Mouse (Mus musculus) stomach, postnatal 0 days (tissue): ENCODE measurements around the gene Hint3. TPM values are rescaled to one million over a fixed set of nuclear protein-coding genes. Genes with fewer than 3 reads are reported as not detected.

Source experiments
- ATAC-seq: fragments of 200-750 bp; cut with Nextera tagmentation; 2 replicates; pipeline ENCODE4 v1.8.0; 2017; ENCODE audit not compliant: low FRiP score, low TSS enrichment
- DNase-seq: peaks from one replicate; pipeline ENCODE4 v3.0.0-alpha.2; 2016; ENCODE audit warnings: low spot score
- H3K27ac ChIP-seq: fragments of 300-500 bp; sonication (generic); replicated peaks from 2 replicates; pipeline ENCODE4 v1.5.1; 2014; ENCODE audit warnings: mild to moderate bottlenecking, control low read depth
- H3K27me3 ChIP-seq: fragments of 300-500 bp; sonication (generic); 2 replicates; pipeline ENCODE4 v1.6.1; 2014; ENCODE audit warnings: low read length; ENCODE audit not compliant: control insufficient read depth, insufficient read depth
- H3K36me3 ChIP-seq: fragments of 300-500 bp; sonication (generic); 2 replicates; pipeline ENCODE4 v1.6.1; 2014; ENCODE audit warnings: low read length, mixed read lengths; ENCODE audit not compliant: control insufficient read depth, insufficient read depth
- H3K4me1 ChIP-seq: fragments of 300-500 bp; sonication (generic); replicated peaks from 2 replicates; pipeline ENCODE4 v1.6.1; 2014; ENCODE audit warnings: antibody characterized with exemption; ENCODE audit not compliant: control insufficient read depth, insufficient read depth
- H3K4me2 ChIP-seq: fragments of 300-500 bp; sonication (generic); replicated peaks from 2 replicates; pipeline ENCODE4 v1.6.1; 2014; ENCODE audit warnings: low read depth, mild to moderate bottlenecking, control low read depth, moderate library complexity
- H3K4me3 ChIP-seq: fragments of 300-500 bp; sonication (generic); 2 replicates; pipeline ENCODE4 v1.5.1; 2014; ENCODE audit warnings: low read depth, low read length, control low read depth
- H3K9ac ChIP-seq: fragments of 300-500 bp; sonication (generic); 2 replicates; pipeline ENCODE4 v1.6.1; 2014; ENCODE audit warnings: mild to moderate bottlenecking, low read length, control low read depth, mixed read lengths
- H3K9me3 ChIP-seq: fragments of 300-500 bp; sonication (generic); 2 replicates; pipeline ENCODE4 v1.6.1; 2016; ENCODE audit warnings: low read length; ENCODE audit not compliant: control insufficient read depth
- CTCF ChIP-seq: IDR thresholded peaks from 2 replicates; pipeline ENCODE4 v1.5.1; 2016; ENCODE audit warnings: antibody characterized with exemption, low read depth, mild to moderate bottlenecking, moderate library complexity
- EP300 ChIP-seq: optimal IDR thresholded peaks from 2 replicates; pipeline ENCODE3; 2016; ENCODE audit warnings: antibody characterized with exemption
- WGBS: fragments of 180-500 bp; shearing (Covaris S2); extraction: QIAGEN DNeasy Blood & Tissue Kit; methylation state at CpG from one replicate; pipeline ENCODE4 v1.1.7; 2014; 5-methylcytosine and 5-hydroxymethylcytosine counted together
- polyA plus RNA-seq: library from polyadenylated mRNA; unstranded; fragments of >200 nt; fragmentation: Nextera tagmentation; extraction: Ambion mirVana; gene quantifications from 2 replicates; pipeline ENCODE4 v1.2.1, GENCODE M21; 2015

Hint3 gene
- polyA plus RNA-seq, result 60.9 and 67.4 TPM in 2 replicates

GRCm38 (mm10) chr10:30629513-30629912, at the start of gene Hint3:
Hint3 (minus strand) TSS chr10:30629632.
- Histone ChIP-seq H3K36me3 (no peaks in the 10 kb centered on the region), H3K27ac (no peak within 1 kb of the TSS), H3K27me3 (no peaks in the 10 kb centered on the region), H3K4me3 (no peak within 1 kb of the TSS), H3K4me2 (no peak within 1 kb of the TSS), H3K4me1 (no peaks in the 10 kb centered on the region), H3K9me3 (no peaks in the 10 kb centered on the region), H3K9ac (no peak within 1 kb of the TSS)
- DNase-seq, result no peak
- 73% methylated on average over 3 of the region's 3 CpGs for WGBS
- no peak for ATAC-seq
- TF ChIP-seq EP300 (no peak), CTCF (no peak)

- 77% methylated on average over 2 of the region's 2 CpGs for WGBS
- H3K27ac ChIP-seq, result no peak overlapping the region
- H3K4me3 ChIP-seq, result no peak overlapping the region
- no peaks in the 10 kb centered on the region for H3K36me3 ChIP-seq
- TF ChIP-seq EP300, result no peak
- no peak for TF ChIP-seq CTCF
- ATAC-seq, result peak; percentile 77; the same call in 1 of the 2 replicates
- H3K9me3 ChIP-seq, result no peaks in the 10 kb centered on the region
- H3K4me2 ChIP-seq, result no peak overlapping the region
- DNase-seq, result no peak
- H3K27me3 ChIP-seq, result no peaks in the 10 kb centered on the region
- H3K4me1 ChIP-seq, result no peaks in the 10 kb centered on the region
- no peak overlapping the region for H3K9ac ChIP-seq
These were observed 48.6 kb upstream of the Hint3 start for GRCm38 (mm10) chr10:30678051-30678450.

GRCm38 (mm10) chr10:30674825-30675224, 45.4 kb upstream of the Hint3 start:
- 86% methylated on average over 3 of the region's 3 CpGs for WGBS
- TF ChIP-seq EP300 (no peak), CTCF (no peak)
- Histone ChIP-seq H3K27ac (no peak overlapping the region), H3K36me3 (no peaks in the 10 kb centered on the region), H3K4me2 (no peak overlapping the region), H3K9me3 (no peaks in the 10 kb centered on the region), H3K9ac (no peak overlapping the region), H3K4me1 (no peaks in the 10 kb centered on the region), H3K4me3 (no peak overlapping the region), H3K27me3 (no peaks in the 10 kb centered on the region)
- no peak for DNase-seq
- no peak for ATAC-seq

DNA sequence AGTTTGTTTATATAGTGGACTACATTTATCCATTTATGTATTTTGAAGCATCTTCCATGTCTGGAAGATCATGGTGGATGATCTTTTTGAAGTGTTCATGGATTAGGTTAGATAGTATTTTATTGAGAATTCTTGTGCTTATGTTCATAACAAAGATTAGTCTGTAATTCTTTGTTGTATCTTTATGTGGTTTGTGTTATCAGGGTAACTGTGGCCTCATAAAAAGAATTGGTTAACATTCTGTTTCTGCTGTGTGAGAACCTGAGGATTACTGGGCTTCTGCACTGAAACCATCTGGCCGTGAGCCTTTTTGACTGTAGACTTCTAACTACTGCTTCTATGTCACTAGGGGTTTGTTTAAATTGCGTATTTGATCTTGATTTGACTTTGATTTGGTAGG, 37.1 kb upstream of the Hint3 start:
- no peaks in the 10 kb centered on the region for H3K36me3 ChIP-seq
- DNase-seq, result no peak
- no peak overlapping the region for H3K4me3 ChIP-seq
- TF ChIP-seq CTCF (no peak), EP300 (no peak)
- no peaks in the 10 kb centered on the region for H3K9me3 ChIP-seq
- H3K27ac ChIP-seq, result no peak overlapping the region
- no peak overlapping the region for H3K4me2 ChIP-seq
- no peaks in the 10 kb centered on the region for H3K27me3 ChIP-seq
- 87% methylated on average over 2 of the region's 2 CpGs for WGBS
- H3K4me1 ChIP-seq, result no peaks in the 10 kb centered on the region
- no peak for ATAC-seq
- H3K9ac ChIP-seq, result no peak overlapping the region

DNA sequence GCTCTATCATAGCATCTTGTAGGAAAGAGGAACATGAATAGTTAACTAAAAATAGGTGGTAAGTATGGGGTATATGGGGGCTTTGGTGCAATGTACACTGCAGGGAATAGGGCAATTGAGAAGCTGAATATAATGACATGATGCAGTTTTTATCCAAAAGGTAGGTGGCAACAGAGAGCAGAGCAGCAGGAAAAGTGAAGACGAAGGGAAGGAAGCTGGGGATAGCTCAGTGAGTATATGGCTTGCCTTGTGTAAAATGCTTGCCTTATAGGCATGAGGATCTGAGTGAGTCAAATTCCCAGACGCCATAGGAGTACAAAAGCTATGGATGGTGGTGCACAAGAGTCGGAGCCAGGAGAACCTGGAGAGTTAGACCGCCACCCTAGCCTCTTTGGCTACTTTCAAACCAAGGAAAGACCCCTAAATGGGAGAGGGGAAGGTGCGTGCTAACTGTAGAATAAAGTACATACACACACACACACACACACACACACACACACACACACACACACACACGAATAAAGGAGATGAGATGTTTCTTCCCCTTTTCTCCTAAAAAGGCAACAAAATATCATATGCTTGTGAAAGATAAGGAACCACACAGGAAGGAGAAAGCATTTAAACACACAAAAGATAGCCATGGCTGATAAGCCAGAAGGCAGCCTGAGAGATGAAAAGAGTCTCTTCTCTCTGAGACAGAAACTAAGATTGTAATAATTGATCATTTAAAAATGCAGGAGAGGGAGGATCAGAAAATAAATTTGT, 31.3 kb upstream of the Hint3 start:
- Histone ChIP-seq H3K36me3 (no peaks in the 10 kb centered on the region), H3K4me1 (no peaks in the 10 kb centered on the region), H3K27ac (no peak overlapping the region), H3K4me2 (no peak overlapping the region), H3K27me3 (no peaks in the 10 kb centered on the region), H3K4me3 (no peak overlapping the region), H3K9me3 (no peaks in the 10 kb centered on the region), H3K9ac (no peak overlapping the region)
- DNase-seq (no peak), ATAC-seq (no peak)
- TF ChIP-seq CTCF (peak; percentile 69), EP300 (no peak)
- 85% methylated on average over 6 of the region's 6 CpGs for WGBS

- WGBS, result 20% methylated on average over 5 of the region's 5 CpGs
- Histone ChIP-seq H3K9me3 (no peaks in the 10 kb centered on the region), H3K4me2 (peak overlapping the region; percentile 31), H3K36me3 (no peaks in the 10 kb centered on the region), H3K27me3 (no peaks in the 10 kb centered on the region), H3K4me1 (no peaks in the 10 kb centered on the region), H3K9ac (no peak overlapping the region), H3K27ac (no peak overlapping the region), H3K4me3 (peak overlapping the region; percentile 25)
- DNase-seq, result peak; percentile 24
- TF ChIP-seq EP300 (no peak), CTCF (no peak)
- ATAC-seq, result peak; percentile 66; the same call in 1 of the 2 replicates
These were observed 26.2 kb upstream of the Hint3 start for GRCm38 (mm10) chr10:30655655-30656054.
